In the genomic region with DNA sequence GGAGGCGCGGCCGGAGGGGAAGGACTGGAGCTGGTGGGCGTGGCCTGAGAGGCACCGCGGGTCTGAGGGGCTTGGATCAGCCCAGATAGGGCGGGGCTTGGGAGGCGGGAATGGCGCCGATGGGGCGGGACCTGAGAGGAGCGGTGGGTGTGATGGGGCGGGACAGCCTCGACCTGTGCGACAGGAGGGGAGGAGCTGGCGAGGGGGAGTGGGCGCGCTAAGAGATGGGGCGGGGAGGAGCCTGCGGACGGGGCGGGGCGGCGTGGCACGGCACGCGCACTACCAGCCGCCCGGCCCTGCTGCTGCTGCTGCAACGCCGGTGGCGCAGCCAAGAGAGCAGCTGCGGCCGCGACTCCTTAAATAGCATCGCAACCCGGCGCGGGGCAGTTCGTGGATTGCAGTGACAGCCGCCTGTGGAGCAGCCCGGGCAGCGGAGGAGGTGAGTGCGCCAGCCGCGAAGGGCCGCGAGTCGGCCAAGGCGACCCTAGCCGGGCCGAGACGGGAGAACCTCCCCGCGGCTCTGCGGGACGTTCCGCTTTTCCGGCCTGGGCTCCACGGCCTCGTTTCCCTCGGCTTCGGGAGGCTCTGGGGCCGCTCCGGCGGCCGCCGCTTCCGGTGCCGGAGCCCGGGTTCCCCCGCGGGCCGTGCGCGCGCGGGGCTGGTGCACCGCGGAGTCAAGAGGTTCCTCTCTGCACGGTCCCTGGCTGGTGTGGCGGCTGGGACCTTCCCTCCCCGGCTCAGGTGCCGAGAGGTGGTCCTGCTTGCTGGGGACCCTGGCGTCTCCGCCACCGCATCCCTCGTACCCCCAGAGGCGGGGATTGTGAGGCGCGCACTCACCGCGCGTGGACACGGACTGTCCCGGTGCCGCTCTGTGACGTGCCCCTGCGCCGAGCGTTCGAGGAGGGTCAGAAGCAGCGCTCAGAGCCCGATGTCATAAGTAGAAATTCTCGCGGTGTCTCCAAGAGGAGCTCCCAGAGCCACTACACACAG, we compare ENCODE assay signal across 8 mouse cellular contexts. TPM values are rescaled to one million over a fixed set of nuclear protein-coding genes. Genes with fewer than 3 reads are reported as not detected.
A peak's percentile ranks its signal among the peaks of the same experiment; 100 is the strongest.
DNase-seq lines count a peak whose midpoint lies in the region; ATAC-seq and TF ChIP-seq lines count a peak whose summit lies in the region.

TSS of gene Acsl1 (plus strand) at position 246 of the 990 bp plus-strand sequence.

- TF ChIP-seq CTCF in G1E (IDR thresholded peaks at IDR 0.05; ENCODE audit: low read depth, low read length): no peak
- 0 out of 2 replicates have a peak, but pooled peaks have one; percentile 2 for TF ChIP-seq CTCF in layer of hippocampus, adult 2 months (conservative IDR thresholded peaks at IDR 0.05)
- no peak for TF ChIP-seq CTCF in lung, embryonic 14.5 days (IDR thresholded peaks at IDR 0.05; ENCODE audit: low read depth)

- peak within 1 kb of the TSS; percentile 92 for H3K4me2 ChIP-seq in forebrain, embryonic 16.5 days (ENCODE audit: low read length)
- H3K4me2 ChIP-seq in lung, embryonic 14.5 days: peak within 1 kb of the TSS; percentile 93

- peaks cover 26% of the 10 kb centered on the region for H3K36me3 ChIP-seq in G1E (replicated peaks)
- no peaks in the 10 kb centered on the region for H3K36me3 ChIP-seq in forebrain, embryonic 16.5 days (ENCODE audit: control insufficient read depth, insufficient read depth)
- no peaks in the 10 kb centered on the region for H3K36me3 ChIP-seq in lung, embryonic 14.5 days (ENCODE audit: insufficient read depth)

- H3K4me1 ChIP-seq in G1E (ENCODE audit: insufficient read depth, low read depth, low read length): peaks cover 64% of the 10 kb centered on the region
- H3K4me1 ChIP-seq in forebrain, embryonic 16.5 days (replicated peaks; ENCODE audit: control insufficient read depth, insufficient read depth, low read length): peaks cover 5% of the 10 kb centered on the region; the same call in 1 of the 2 replicates
- no peaks in the 10 kb centered on the region for H3K4me1 ChIP-seq in lung, embryonic 14.5 days (ENCODE audit: insufficient read depth)

- WGBS in forebrain, embryonic 16.5 days: under 1% methylated on average over 99 of the region's 106 CpGs
- WGBS in lung, embryonic 14.5 days: under 1% methylated on average over 81 of the region's 106 CpGs

- peak within 1 kb of the TSS; percentile 85 for H3K9ac ChIP-seq in forebrain, embryonic 16.5 days (replicated peaks; ENCODE audit: low read depth, low read length)
- H3K9ac ChIP-seq in lung, embryonic 14.5 days: peak within 1 kb of the TSS; percentile 80

- peak; percentile 96 for ATAC-seq in G1E (ENCODE audit: extremely low read depth, insufficient number of reproducible peaks, low FRiP score, poor library complexity, severe bottlenecking)
- peak; percentile 94 for ATAC-seq in forebrain, embryonic 16.5 days
- ATAC-seq in lung, embryonic 14.5 days (ENCODE audit: insufficient read depth): peak; percentile 97

- peak; percentile 77 for DNase-seq in G1E (ENCODE audit: low spot score)
- DNase-seq in cerebellum, adult 11-12 months: peak; percentile 99
- peak; percentile 98 to 99 for DNase-seq in heart, postnatal 36 days
- DNase-seq in layer of hippocampus, adult 2 months (ENCODE audit: low spot score in 2 of 2): peak; percentile 97
- peak; percentile 99 for DNase-seq in lung, embryonic 14.5 days
- DNase-seq in ovary, postnatal 10 days (ENCODE audit: low spot score): peak; percentile 88
- DNase-seq in thymus, postnatal 10 days (ENCODE audit: low spot score in 2 of 2): peak; percentile 96

- H3K4me3 ChIP-seq in G1E (ENCODE audit: low read depth, low read length): peak within 1 kb of the TSS; percentile 95
- H3K4me3 ChIP-seq in forebrain, embryonic 16.5 days (replicated peaks; ENCODE audit: low read length): peak within 1 kb of the TSS; percentile 91
- H3K4me3 ChIP-seq in layer of hippocampus, adult 2 months: peak within 1 kb of the TSS; percentile 96
- peak within 1 kb of the TSS; percentile 80 for H3K4me3 ChIP-seq in lung, embryonic 14.5 days (ENCODE audit: low read depth, low read length)

- intact Hi-C loops in heart, postnatal 36 days (cut with DNase I): loop anchor here (2.0 to 5.0 kb wide), 3 partner anchors 42 to 146 kb away; partner anchors contain the start of genes Casp3 and Primpol

- H3K27ac ChIP-seq in forebrain, embryonic 16.5 days (ENCODE audit: low read length): peak within 1 kb of the TSS; percentile 80
- peak within 1 kb of the TSS; percentile 87 for H3K27ac ChIP-seq in layer of hippocampus, adult 2 months
- peak within 1 kb of the TSS; percentile 82 for H3K27ac ChIP-seq in lung, embryonic 14.5 days (ENCODE audit: low read depth)

- H3K27me3 ChIP-seq in G1E (ENCODE audit: insufficient read depth, low read length): no peaks in the 10 kb centered on the region
- no peaks in the 10 kb centered on the region for H3K27me3 ChIP-seq in forebrain, embryonic 16.5 days (replicated peaks; ENCODE audit: control insufficient read depth, insufficient read depth, low read length)
- no peaks in the 10 kb centered on the region for H3K27me3 ChIP-seq in lung, embryonic 14.5 days (ENCODE audit: insufficient read depth, low read length)

- H3K9me3 ChIP-seq in G1E (replicated peaks): no peaks in the 10 kb centered on the region
- no peaks in the 10 kb centered on the region for H3K9me3 ChIP-seq in forebrain, embryonic 16.5 days (ENCODE audit: control insufficient read depth, low read length)
- no peaks in the 10 kb centered on the region for H3K9me3 ChIP-seq in lung, embryonic 14.5 days (ENCODE audit: low read depth, low read length)

RNA-seq across cellular contexts. Expression of gene Acsl1, which starts in this region (rescaled TPM):
- total RNA-seq in G1E (2014; fragmentation: Nextera tagmentation): 143 and 149 TPM in 2 replicates
- total RNA-seq in G1E (2017): 48.6 and 55.0 TPM in 2 replicates
- polyA plus RNA-seq in G1E (2012): 19.4 and 27.0 TPM in 2 replicates
- 11.4 and 13.1 TPM in 2 replicates for polyA plus RNA-seq in forebrain, embryonic 16.5 days (2015; fragmentation: Nextera tagmentation; extraction: Ambion mirVana)
- total RNA-seq in heart, postnatal 36 days (2021): 1,000 to 10,000 TPM in 1 of 2 experiments, 100 to 1,000 TPM in 1; 996 to 1,034 TPM
- 10 to 100 TPM; 41.8 to 43.5 TPM for total RNA-seq in layer of hippocampus, adult 2 months (2021)
- polyA plus RNA-seq in lung, embryonic 14.5 days (2014; fragmentation: Nextera tagmentation; extraction: Ambion mirVana): 15.7 and 16.1 TPM in 2 replicates

Comparison
In these comparisons a context has a peak if more than half of its experiments do, and no peak if none do; other contexts are left out.
1. Peak in every context shown above with its lines: DNase-seq, ATAC-seq, H3K4me3 ChIP-seq and H3K27ac ChIP-seq.
2. RNA of gene Acsl1 (total RNA-seq): 996 to 1,034 TPM in heart, postnatal 36 days; 48.6 to 149 TPM in G1E and 41.8 to 43.5 TPM in layer of hippocampus, adult 2 months; every median in the first group is over 4 times any median in the second.